Mouse (Mus musculus) erythroid progenitor cell, adult 5-6 weeks (primary cell): ENCODE measurements around the gene Tex33. TPM values are rescaled to one million over a fixed set of nuclear protein-coding genes. Genes with fewer than 3 reads are reported as not detected.
"Not testable (repeated sequence)": the region's sequence is repeated elsewhere in the genome, so short reads cannot be mapped to it uniquely, and the experiment has no call there.

Experiments
- ATAC-seq: replicated peaks from 2 replicates; pipeline ENCODE4 v1.8.0; 2016; ENCODE audit warnings: moderate number of reproducible peaks, mild to moderate bottlenecking, moderate TSS enrichment, inconsistent platforms; ENCODE audit not compliant: poor library complexity, low FRiP score, severe bottlenecking
- total RNA-seq, 2 experiments: library from RNA; stranded (forward) in 1 of 2; stranded (reverse) in 1 of 2; fragments of 150-400 nt in 1 of 2; fragments of 186-747, 209-891 nt in 1 of 2; gene quantifications; 2 replicates each; pipeline versions ENCODE4 v1.2.3 to v1.2.4; 2015 to 2017; ENCODE audit warnings: low replicate concordance in 2 of 2

Tex33 gene
- total RNA-seq, 2 experiments from 2014 or later = not detected

GRCm38 (mm10) chr15:78330706-78331105 is 65.0 kb downstream of the Tex33 start:
- ATAC-seq = no peak

GRCm38 (mm10) chr15:78329972-78330371 is 65.7 kb downstream of the Tex33 start:
- not testable (repeated sequence) for ATAC-seq

- ATAC-seq = no peak
These were observed 67.1 kb downstream of the Tex33 start for GRCm38 (mm10) chr15:78328520-78329097.

Other genes starting within 250 kb of the Tex33 start
- gene Ift27, start 221.8 kb downstream of the Tex33 start, total RNA-seq (2015; ENCODE audit: low replicate concordance) = 19.7 and 41.4 TPM in 2 replicates
- gene Ift27, start 221.8 kb downstream of the Tex33 start, total RNA-seq (2017; ENCODE audit: low replicate concordance) = 2.5 and 6.4 TPM in 2 replicates
- not detected in 2 replicates for gene Pvalb, start 189.5 kb downstream of the Tex33 start, total RNA-seq (2015; ENCODE audit: low replicate concordance)
- gene Pvalb, start 189.5 kb downstream of the Tex33 start, total RNA-seq (2017; ENCODE audit: low replicate concordance) = not detected in 2 replicates
- gene Ncf4, start 151.1 kb downstream of the Tex33 start, total RNA-seq (2015; ENCODE audit: low replicate concordance) = 37.7 and 61.6 TPM in 2 replicates
- 27.7 and 54.2 TPM in 2 replicates for gene Ncf4, start 151.1 kb downstream of the Tex33 start, total RNA-seq (2017; ENCODE audit: low replicate concordance)
- gene Csf2rb2, start 90.2 kb downstream of the Tex33 start, total RNA-seq (2015; ENCODE audit: low replicate concordance) = 1.1 and 5.0 TPM in 2 replicates
- 0.13 TPM in 1 of 2 replicates, not detected in the other for gene Csf2rb2, start 90.2 kb downstream of the Tex33 start, total RNA-seq (2017; ENCODE audit: low replicate concordance)
- gene Csf2rb, start 70.2 kb downstream of the Tex33 start, total RNA-seq (2015; ENCODE audit: low replicate concordance) = 12.6 and 18.0 TPM in 2 replicates
- gene Csf2rb, start 70.2 kb downstream of the Tex33 start, total RNA-seq (2017; ENCODE audit: low replicate concordance) = 4.9 and 6.8 TPM in 2 replicates
- gene Tst, start 10.0 kb upstream of the Tex33 start, total RNA-seq (2015; ENCODE audit: low replicate concordance) = 29.3 and 42.2 TPM in 2 replicates
- 15.8 and 20.8 TPM in 2 replicates for gene Tst, start 10.0 kb upstream of the Tex33 start, total RNA-seq (2017; ENCODE audit: low replicate concordance)
- 32.8 and 35.2 TPM in 2 replicates for gene Mpst, start 10.5 kb upstream of the Tex33 start, total RNA-seq (2015; ENCODE audit: low replicate concordance)
- gene Mpst, start 10.5 kb upstream of the Tex33 start, total RNA-seq (2017; ENCODE audit: low replicate concordance) = 45.6 and 67.9 TPM in 2 replicates
- gene Kctd17, start 32.7 kb upstream of the Tex33 start, total RNA-seq (2015; ENCODE audit: low replicate concordance) = 2.2 and 14.7 TPM in 2 replicates
- not detected in 2 replicates for gene Kctd17, start 32.7 kb upstream of the Tex33 start, total RNA-seq (2017; ENCODE audit: low replicate concordance)
- not detected in 2 replicates for gene Tmprss6, start 72.7 kb upstream of the Tex33 start, total RNA-seq (2015; ENCODE audit: low replicate concordance)
- 0.26 TPM in 1 of 2 replicates, not detected in the other for gene Tmprss6, start 72.7 kb upstream of the Tex33 start, total RNA-seq (2017; ENCODE audit: low replicate concordance)
- 2.9 and 10.5 TPM in 2 replicates for gene Il2rb, start 99.4 kb upstream of the Tex33 start, total RNA-seq (2015; ENCODE audit: low replicate concordance)
- gene Il2rb, start 99.4 kb upstream of the Tex33 start, total RNA-seq (2017; ENCODE audit: low replicate concordance) = 2.2 and 3.9 TPM in 2 replicates
- 4.3 TPM in 1 of 2 replicates, not detected in the other for gene C1qtnf6, start 135.5 kb upstream of the Tex33 start, total RNA-seq (2015; ENCODE audit: low replicate concordance)
- gene C1qtnf6, start 135.5 kb upstream of the Tex33 start, total RNA-seq (2017; ENCODE audit: low replicate concordance) = not detected in 2 replicates
- gene Sstr3, start 148.8 kb upstream of the Tex33 start, total RNA-seq (2015; ENCODE audit: low replicate concordance) = not detected in 2 replicates
- gene Sstr3, start 148.8 kb upstream of the Tex33 start, total RNA-seq (2017; ENCODE audit: low replicate concordance) = not detected in 2 replicates
- gene Rac2, start 176.9 kb upstream of the Tex33 start, total RNA-seq (2015; ENCODE audit: low replicate concordance) = 126 and 259 TPM in 2 replicates
- 61.6 and 79.4 TPM in 2 replicates for gene Rac2, start 176.9 kb upstream of the Tex33 start, total RNA-seq (2017; ENCODE audit: low replicate concordance)
- gene Cyth4, start 201.1 kb upstream of the Tex33 start, total RNA-seq (2015; ENCODE audit: low replicate concordance) = 11.2 and 18.4 TPM in 2 replicates
- 16.3 and 20.8 TPM in 2 replicates for gene Cyth4, start 201.1 kb upstream of the Tex33 start, total RNA-seq (2017; ENCODE audit: low replicate concordance)